Mouse (Mus musculus): Measurements from ENCODE around the gene Tmem79. TPM values are rescaled to one million over a fixed set of nuclear protein-coding genes. Genes with fewer than 3 reads are reported as not detected.
A peak's percentile ranks its signal among the peaks of the same experiment; 100 is the strongest.

The Tmem79 gene
- total RNA-seq, 1 experiment from 2014 or later = 1.8 TPM

DNA sequence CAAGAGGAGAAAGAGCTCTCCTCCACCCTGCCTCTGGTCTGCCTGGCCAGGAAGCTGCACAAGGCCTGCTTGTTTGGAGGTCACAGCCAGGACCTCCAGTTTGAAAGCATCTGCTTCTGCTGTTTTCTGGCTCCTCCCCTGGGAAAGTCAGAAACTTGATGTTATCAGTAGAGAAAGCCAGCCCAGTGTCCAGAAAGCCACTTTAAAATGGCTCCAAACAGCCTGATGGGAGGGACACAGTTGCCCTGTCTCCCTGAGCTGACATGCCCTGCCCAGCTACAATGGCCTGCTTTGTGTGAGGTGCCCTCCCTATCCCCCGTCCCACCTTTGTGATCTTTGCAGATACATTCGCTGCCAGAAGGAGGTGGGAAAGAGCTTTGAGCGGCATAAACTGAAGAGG lies 24.0 kb upstream of the Tmem79 start:
- ATAC-seq (replicated peaks; ENCODE audit: insufficient number of reproducible peaks, low FRiP score, low TSS enrichment, poor library complexity, severe bottlenecking) = no peak

- ATAC-seq (replicated peaks; ENCODE audit: insufficient number of reproducible peaks, low FRiP score, low TSS enrichment, poor library complexity, severe bottlenecking) = no peak
Measured at GRCm38 (mm10) chr3:88359584-88359983, 23.6 kb upstream of the Tmem79 start.

GRCm38 (mm10) chr3:88354396-88355165 lies 18.6 kb upstream of the Tmem79 start:
- ATAC-seq (replicated peaks; ENCODE audit: insufficient number of reproducible peaks, low FRiP score, low TSS enrichment, poor library complexity, severe bottlenecking) = no peak

- ATAC-seq (replicated peaks; ENCODE audit: insufficient number of reproducible peaks, low FRiP score, low TSS enrichment, poor library complexity, severe bottlenecking) = no peak
Measured at GRCm38 (mm10) chr3:88352907-88353306, 17.0 kb upstream of the Tmem79 start.

GRCm38 (mm10) chr3:88350732-88351131 lies 14.8 kb upstream of the Tmem79 start:
- ATAC-seq (replicated peaks; ENCODE audit: insufficient number of reproducible peaks, low FRiP score, low TSS enrichment, poor library complexity, severe bottlenecking) = no peak

GRCm38 (mm10) chr3:88339006-88339405 lies 3.1 kb upstream of the Tmem79 start:
- ATAC-seq (replicated peaks; ENCODE audit: insufficient number of reproducible peaks, low FRiP score, low TSS enrichment, poor library complexity, severe bottlenecking) = no peak

DNA sequence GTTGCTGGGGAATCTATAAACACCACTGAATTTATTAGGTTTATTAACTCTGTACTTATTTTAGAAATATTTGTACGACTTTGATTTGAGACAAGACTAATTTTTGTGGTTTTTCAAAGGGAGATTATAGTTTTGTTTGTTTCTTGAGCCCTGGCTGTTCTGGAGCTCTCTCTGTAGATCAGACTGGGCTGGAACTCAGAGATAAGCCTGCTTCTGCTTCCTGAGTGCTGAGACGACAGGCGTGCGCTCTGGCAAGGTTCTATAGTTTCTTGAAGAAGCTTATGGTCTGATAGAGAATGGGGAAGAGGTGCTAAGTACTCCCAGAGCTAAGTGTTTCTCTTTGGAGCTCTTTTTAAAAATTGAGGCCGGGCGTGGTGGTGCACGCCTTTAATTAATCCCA lies 2.4 kb upstream of the Tmem79 start:
- no peak for ATAC-seq (replicated peaks; ENCODE audit: insufficient number of reproducible peaks, low FRiP score, low TSS enrichment, poor library complexity, severe bottlenecking)

DNA sequence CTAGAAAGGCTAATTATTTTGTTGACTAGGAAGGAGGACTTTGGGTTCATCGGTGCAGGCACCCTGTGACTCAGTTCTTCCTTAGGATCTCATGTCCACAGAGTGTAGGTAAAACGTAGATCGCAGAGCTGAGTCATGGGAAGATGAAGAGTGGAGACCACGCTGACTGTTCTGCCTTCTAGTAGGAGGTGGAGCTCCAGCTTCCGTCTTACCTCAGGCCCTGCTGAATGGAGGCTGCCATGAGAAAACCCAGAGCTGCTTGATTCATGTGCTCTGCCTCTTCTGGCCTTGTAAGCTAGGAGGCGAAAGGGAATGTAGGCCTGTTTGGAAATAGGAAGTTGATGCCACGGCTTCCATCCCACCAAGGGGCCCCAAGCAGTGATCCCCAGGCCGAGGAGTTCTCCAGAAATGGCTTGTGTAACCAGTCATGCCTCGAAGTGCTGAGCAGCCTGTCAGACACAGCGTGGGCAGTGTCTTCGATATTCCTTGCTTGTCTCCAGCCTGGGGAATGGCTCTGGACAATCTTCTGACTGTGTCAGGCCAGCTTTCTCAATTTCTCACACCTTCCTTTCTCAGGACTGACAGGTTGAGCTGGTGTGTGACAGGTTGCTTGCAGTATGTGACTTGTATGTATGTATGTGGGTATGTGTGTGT lies 1.5 kb upstream of the Tmem79 start:
- 0 out of 2 replicates have a peak, but pooled peaks have one; percentile 7 for ATAC-seq (replicated peaks; ENCODE audit: insufficient number of reproducible peaks, low FRiP score, low TSS enrichment, poor library complexity, severe bottlenecking)

DNA sequence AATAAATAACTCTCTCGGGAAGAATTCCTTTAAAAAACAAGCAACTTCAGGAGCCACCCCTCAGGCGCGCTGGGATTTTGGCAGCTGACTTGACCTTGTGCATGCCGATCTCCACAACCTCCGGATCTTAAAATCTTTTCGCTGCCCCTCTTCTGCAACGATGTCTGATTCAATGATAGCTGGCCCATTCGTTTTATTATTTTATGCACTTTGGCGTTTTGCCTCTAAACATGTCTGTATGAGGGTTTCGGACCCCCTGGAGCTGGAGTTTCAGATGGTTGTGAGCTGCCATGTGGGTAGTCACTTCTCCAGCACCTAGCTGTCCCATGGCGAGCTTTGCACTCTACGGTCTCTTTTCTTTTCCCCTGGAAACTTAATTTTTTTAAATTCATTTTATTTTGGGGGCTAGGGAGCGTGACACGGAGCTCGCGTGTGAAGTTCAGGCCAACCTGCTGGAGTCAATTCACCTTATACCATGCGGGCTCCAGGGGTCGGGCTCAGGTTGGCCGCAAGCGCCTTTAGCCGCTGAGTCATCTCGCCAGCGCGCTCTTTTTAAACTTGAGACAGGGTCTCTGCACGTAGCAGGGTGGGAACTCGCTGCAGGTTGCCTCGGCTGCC lies 403 bp downstream of the Tmem79 start:
- no peak for ATAC-seq (replicated peaks; ENCODE audit: insufficient number of reproducible peaks, low FRiP score, low TSS enrichment, poor library complexity, severe bottlenecking)

- ATAC-seq (replicated peaks; ENCODE audit: insufficient number of reproducible peaks, low FRiP score, low TSS enrichment, poor library complexity, severe bottlenecking) = no peak
Measured at GRCm38 (mm10) chr3:88334902-88335435, 979 bp downstream of the Tmem79 start.

- no peak for ATAC-seq (replicated peaks; ENCODE audit: insufficient number of reproducible peaks, low FRiP score, low TSS enrichment, poor library complexity, severe bottlenecking)
Measured at GRCm38 (mm10) chr3:88334029-88334658, 1.8 kb downstream of the Tmem79 start.

DNA sequence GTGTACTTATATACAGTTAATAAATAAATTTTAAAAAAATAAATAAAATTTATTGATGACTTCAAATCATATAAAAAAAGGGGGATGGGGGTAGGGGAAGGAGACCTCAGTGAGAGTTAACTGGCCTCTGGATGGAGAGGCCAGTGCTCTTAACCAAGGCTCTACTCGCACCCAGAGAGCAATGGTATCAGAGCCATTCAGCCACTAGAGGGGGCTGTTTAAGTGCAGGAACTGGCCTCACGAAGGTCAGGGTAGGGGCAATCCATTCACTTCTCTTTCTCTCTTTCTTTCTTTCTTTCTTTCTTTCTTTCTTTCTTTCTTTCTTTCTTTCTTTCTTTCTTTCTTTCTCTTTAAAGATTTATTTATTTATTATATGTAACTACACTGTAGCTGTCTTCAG lies 4.7 kb downstream of the Tmem79 start:
- no peak for ATAC-seq (replicated peaks; ENCODE audit: insufficient number of reproducible peaks, low FRiP score, low TSS enrichment, poor library complexity, severe bottlenecking)

- ATAC-seq (replicated peaks; ENCODE audit: insufficient number of reproducible peaks, low FRiP score, low TSS enrichment, poor library complexity, severe bottlenecking) = no peak
Measured at GRCm38 (mm10) chr3:88328956-88329355, 7.0 kb downstream of the Tmem79 start.

DNA sequence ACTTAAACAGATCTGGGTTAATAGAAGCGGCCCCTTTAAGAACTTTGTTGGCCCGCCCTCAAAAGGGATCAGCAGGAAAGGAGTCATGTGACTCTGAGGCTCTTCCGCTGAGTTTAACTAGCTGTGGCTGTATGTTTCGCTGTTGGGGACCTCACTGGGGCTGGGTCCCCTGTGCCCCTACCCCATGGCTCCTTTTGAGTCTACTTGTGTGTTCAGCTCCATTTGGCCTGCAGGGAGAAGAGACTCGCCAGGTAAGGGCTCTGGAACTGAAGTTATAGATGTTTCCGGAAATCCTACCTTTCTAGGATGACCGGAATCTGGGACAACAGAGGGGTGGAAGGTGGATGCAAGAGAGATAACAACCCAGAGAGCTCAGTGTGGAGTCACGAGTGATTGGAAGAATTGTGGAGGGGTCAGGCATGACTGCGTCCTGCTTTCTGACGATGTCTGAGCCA lies 11.0 kb downstream of the Tmem79 start, which contains the start of gene Glmp:
Glmp (plus strand) TSS at position 73 of the 455 bp plus-strand sequence.
- ATAC-seq (replicated peaks; ENCODE audit: insufficient number of reproducible peaks, low FRiP score, low TSS enrichment, poor library complexity, severe bottlenecking) = peak; percentile 75

DNA sequence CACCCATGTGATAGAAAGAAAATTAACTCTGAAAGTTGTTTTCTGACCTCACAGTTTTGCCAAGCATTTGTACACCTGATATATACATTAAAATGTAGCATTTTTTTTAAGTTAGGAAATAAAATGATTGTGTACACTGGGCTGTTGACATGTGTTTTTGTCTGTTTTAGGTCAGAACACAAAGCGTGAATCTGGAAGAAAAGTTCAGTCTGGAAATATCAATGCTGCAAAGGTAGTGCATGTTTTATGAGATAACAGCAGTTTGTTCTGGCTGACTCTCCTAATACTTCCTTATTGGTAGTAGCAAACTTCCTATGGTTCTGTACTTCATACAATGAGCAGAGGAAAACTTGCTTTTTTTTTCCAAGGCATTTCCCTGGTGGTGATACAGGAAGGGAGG lies 36.8 kb downstream of the Tmem79 start:
- ATAC-seq (replicated peaks; ENCODE audit: insufficient number of reproducible peaks, low FRiP score, low TSS enrichment, poor library complexity, severe bottlenecking) = no peak

- ATAC-seq (replicated peaks; ENCODE audit: insufficient number of reproducible peaks, low FRiP score, low TSS enrichment, poor library complexity, severe bottlenecking) = peak; percentile 10; the same call in 1 of the 2 replicates
Measured at GRCm38 (mm10) chr3:88297321-88297851, 38.6 kb downstream of the Tmem79 start.

DNA sequence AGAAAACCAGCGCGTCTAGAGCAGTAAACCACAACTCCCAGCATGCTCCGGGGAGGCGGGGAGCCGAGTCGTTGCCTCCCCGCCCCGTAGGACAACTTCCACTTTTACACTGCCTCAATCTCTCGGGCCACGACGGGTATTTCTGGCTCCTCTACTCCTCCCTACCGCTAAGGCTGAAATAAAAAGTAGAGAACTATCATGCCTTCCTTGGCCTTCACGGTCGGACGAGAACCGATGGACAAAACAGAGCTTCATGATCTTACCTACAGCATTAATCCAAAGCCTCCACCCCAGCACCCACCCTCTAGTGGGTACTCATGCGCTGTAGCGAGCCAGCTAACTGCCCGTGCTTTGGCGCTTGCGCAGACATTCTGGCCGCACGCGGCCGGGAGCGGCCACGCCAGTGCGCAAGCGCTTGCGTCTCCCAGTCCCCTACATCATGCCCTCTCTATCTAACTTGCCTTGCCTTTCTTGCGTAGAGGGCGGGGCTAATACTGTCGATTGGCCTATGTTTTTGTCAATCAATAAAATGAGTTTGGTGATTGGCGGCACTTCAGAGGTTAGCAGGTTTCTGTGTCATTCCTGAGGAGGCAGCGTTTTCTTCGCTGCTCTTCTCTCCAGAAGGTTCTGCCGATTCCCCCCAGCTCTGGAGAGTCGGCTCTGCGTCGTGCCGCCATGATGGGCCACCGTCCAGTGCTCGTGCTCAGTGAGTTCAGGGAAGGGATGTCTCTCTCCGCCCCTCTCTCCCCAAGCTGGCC lies 39.2 kb downstream of the Tmem79 start, which contains the start of the genes Tsacc and Cct3:
Tsacc (minus strand) TSS at position 439 of the 758 bp plus-strand sequence.
Cct3 (plus strand) TSS at position 556 of the 758 bp plus-strand sequence.
- ATAC-seq (replicated peaks; ENCODE audit: insufficient number of reproducible peaks, low FRiP score, low TSS enrichment, poor library complexity, severe bottlenecking) = peak; percentile 93

DNA sequence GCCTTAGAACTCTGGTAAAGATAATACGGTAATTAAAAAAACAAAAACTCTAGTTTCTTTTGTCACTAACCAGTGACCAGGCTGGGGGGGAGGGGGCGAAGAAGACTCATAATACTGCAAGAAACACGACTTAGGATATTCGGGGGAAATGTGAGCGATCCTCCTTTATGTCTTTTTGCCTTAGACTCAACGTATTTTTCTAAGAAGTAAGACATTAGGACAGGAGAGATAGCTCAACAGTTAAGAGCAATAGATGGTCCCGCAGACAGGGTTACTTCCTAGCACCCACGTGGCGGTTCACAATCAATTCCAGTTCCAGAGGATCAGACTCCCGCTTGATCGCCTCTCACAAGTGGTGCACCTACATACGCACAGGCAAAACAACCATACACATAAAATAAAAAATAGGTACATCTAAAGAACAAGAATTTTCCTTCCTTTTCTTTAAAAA lies 39.8 kb downstream of the Tmem79 start:
- ATAC-seq (replicated peaks; ENCODE audit: insufficient number of reproducible peaks, low FRiP score, low TSS enrichment, poor library complexity, severe bottlenecking) = no peak

Data from monocyte, adult 5-6 weeks (primary cell).